Mouse (Mus musculus) midbrain, postnatal 0 days (tissue): ENCODE data around the gene Kctd10. TPM values are rescaled to one million over a fixed set of nuclear protein-coding genes. Genes with fewer than 3 reads are reported as not detected.

Experiments used
- ATAC-seq: fragments of 200-750 bp; cut with Nextera tagmentation; 2 replicates; pipeline ENCODE4 v1.8.0; 2017; ENCODE audit warnings: moderate number of reproducible peaks, mild to moderate bottlenecking, moderate TSS enrichment, moderate library complexity; ENCODE audit not compliant: low FRiP score
- DNase-seq: peaks from one replicate; pipeline ENCODE4 v3.0.0-alpha.2; 2015; ENCODE audit warnings: low spot score
- H3K27ac ChIP-seq: fragments of 300-500 bp; sonication (generic); 2 replicates; pipeline ENCODE4 v1.5.1; 2014; ENCODE audit warnings: low read depth, mild to moderate bottlenecking, low read length, mixed read lengths
- H3K27me3 ChIP-seq: fragments of 300-500 bp; sonication (generic); 2 replicates; pipeline ENCODE4 v1.6.1; 2014; ENCODE audit warnings: low read length, control low read depth, mixed read lengths; ENCODE audit not compliant: insufficient read depth
- H3K36me3 ChIP-seq: fragments of 300-500 bp; sonication (generic); 2 replicates; pipeline ENCODE4 v1.6.1; 2014; ENCODE audit warnings: low read length, control low read depth, mixed read lengths; ENCODE audit not compliant: insufficient read depth
- H3K4me1 ChIP-seq: fragments of 300-500 bp; sonication (generic); 2 replicates; pipeline ENCODE4 v1.6.1; 2014; ENCODE audit warnings: mild to moderate bottlenecking, control low read depth, antibody characterized with exemption, low read length, mixed read lengths; ENCODE audit not compliant: insufficient read depth
- H3K4me2 ChIP-seq: fragments of 300-500 bp; sonication (generic); 2 replicates; pipeline ENCODE4 v1.6.1; 2014; ENCODE audit warnings: low read depth, mild to moderate bottlenecking, low read length, mixed read lengths; ENCODE audit not compliant: poor library complexity, severe bottlenecking
- H3K4me3 ChIP-seq: fragments of 300-500 bp; sonication (generic); 2 replicates; pipeline ENCODE4 v1.5.1; 2014; ENCODE audit warnings: low read depth, mild to moderate bottlenecking, low read length, moderate library complexity
- H3K9ac ChIP-seq: fragments of 300-500 bp; sonication (generic); replicated peaks from 2 replicates; pipeline ENCODE4 v1.6.1; 2014; ENCODE audit warnings: mild to moderate bottlenecking, low read length, moderate library complexity, mixed read lengths; ENCODE audit not compliant: poor library complexity, severe bottlenecking
- H3K9me3 ChIP-seq: fragments of 300-500 bp; sonication (generic); 2 replicates; pipeline ENCODE4 v1.6.1; 2016; ENCODE audit warnings: low read length, control low read depth
- CTCF ChIP-seq: IDR thresholded peaks from 2 replicates; pipeline ENCODE4 v1.5.1; 2016; ENCODE audit warnings: antibody characterized with exemption, mild to moderate bottlenecking
- WGBS: fragments of 180-500 bp; shearing (Covaris S2); extraction: QIAGEN DNeasy Blood & Tissue Kit; methylation state at CpG from one replicate; pipeline ENCODE4 v1.1.7; 2014; 5-methylcytosine and 5-hydroxymethylcytosine counted together
- polyA plus RNA-seq: library from polyadenylated mRNA; unstranded; fragments of >200 nt; fragmentation: Nextera tagmentation; extraction: Ambion mirVana; gene quantifications from 2 replicates; pipeline ENCODE4 v1.2.1, GENCODE M21; 2015
- total RNA-seq: library from RNA; depleted of rRNA; stranded (reverse); fragments of >200 nt; gene quantifications from 2 replicates; pipeline ENCODE4 v1.2.3, GENCODE M21; 2014

Kctd10 gene
- total and polyA plus RNA-seq, 2 experiments from 2014 or later: 54.5 to 65.1 TPM

DNA sequence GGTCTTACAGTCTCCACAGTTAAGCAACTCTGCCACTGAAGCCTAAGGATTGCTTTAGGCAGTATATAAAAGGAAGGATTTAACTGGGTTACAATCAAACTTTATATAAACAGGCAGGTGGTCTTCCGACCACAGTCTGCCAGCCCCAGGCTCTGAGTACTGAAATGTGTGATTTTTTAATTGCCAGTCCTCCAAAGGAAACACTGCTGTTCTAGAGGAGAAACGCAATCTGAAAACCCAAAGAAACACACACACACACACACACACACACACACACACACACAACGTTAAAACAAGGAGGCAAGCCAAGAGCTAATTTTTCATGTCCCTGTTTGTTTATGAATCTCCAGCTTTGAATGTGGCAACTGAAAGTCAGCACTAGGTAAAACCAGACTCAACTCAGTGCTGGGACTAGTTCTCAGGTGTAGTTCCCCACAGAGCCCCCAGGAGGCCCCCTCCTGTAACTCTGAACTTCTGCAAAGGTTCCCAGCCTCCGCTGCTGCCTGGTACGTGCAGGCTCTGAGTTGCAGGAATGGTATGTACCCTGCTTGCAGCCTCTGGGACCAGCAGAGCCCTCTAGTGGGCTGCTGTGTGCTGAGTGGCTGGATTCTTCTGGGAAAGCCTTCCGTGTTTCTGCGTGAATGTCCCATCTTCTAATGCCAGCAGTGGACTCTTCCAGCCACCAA lies 23.9 kb downstream of the Kctd10 start:
- Histone ChIP-seq H3K9ac (no peak overlapping the region), H3K27me3 (no peaks in the 10 kb centered on the region), H3K36me3 (peaks cover 9% of the 10 kb centered on the region), H3K9me3 (no peaks in the 10 kb centered on the region), H3K4me3 (no peak overlapping the region), H3K4me1 (no peaks in the 10 kb centered on the region), H3K27ac (no peak overlapping the region), H3K4me2 (no peak overlapping the region)
- peak; percentile 77 for TF ChIP-seq CTCF
- WGBS: 25% methylated on average over 7 of the region's 7 CpGs
- ATAC-seq (peak; percentile 54; the same call in 1 of the 2 replicates), DNase-seq (peak; percentile 79)

DNA sequence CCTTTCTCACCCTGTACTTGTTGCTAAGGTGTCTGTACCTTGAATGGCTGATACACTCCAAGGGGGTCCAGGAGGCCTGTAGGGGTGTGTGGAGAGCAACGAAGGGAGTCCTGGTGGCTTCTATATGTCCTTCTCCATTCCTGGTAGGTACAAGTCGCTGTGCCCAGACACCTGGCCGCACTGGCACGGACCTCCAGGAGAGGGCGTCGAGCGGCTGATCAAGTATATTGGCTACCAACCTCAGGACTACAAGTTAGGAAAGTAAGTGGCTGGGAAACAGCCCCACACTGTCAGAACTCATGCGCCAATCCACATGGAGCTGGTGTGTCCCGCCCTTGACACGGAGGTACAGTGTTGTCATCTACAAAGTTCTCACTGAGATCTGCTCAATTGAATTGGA lies 28.8 kb downstream of the Kctd10 start:
- Histone ChIP-seq H3K4me2 (no peak overlapping the region), H3K4me3 (no peak overlapping the region), H3K27ac (no peak overlapping the region), H3K27me3 (no peaks in the 10 kb centered on the region), H3K36me3 (no peaks in the 10 kb centered on the region), H3K4me1 (no peaks in the 10 kb centered on the region), H3K9me3 (no peaks in the 10 kb centered on the region), H3K9ac (no peak overlapping the region)
- TF ChIP-seq CTCF: no peak
- DNase-seq (no peak), ATAC-seq (no peak)
- WGBS: 61% methylated on average over 10 of the region's 10 CpGs

DNA sequence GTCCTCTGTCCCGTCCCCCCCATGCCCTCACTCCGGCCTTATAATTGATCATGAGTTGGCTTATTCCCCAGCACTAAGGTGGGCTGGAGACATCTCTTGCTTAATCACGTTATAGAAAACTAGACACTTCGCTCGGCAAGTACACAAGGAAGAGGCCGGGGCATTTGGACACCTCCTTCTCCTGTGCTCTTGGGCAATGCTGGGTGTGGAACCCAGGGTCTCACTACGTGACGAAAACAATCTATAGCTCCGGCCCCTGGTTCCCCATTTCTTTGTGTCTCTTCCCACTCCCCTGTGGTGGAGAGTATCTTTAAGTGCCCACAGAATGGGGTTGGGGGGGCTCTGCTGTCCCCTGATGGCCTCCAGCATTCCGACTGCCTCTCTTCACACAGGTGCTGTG lies 33.3 kb downstream of the Kctd10 start:
- Histone ChIP-seq H3K4me1 (no peaks in the 10 kb centered on the region), H3K27ac (no peak overlapping the region), H3K36me3 (no peaks in the 10 kb centered on the region), H3K9ac (no peak overlapping the region), H3K4me3 (no peak overlapping the region), H3K9me3 (no peaks in the 10 kb centered on the region), H3K4me2 (no peak overlapping the region), H3K27me3 (no peaks in the 10 kb centered on the region)
- DNase-seq (no peak), ATAC-seq (no peak)
- no peak for TF ChIP-seq CTCF
- 80% methylated on average over 10 of the region's 10 CpGs for WGBS

DNA sequence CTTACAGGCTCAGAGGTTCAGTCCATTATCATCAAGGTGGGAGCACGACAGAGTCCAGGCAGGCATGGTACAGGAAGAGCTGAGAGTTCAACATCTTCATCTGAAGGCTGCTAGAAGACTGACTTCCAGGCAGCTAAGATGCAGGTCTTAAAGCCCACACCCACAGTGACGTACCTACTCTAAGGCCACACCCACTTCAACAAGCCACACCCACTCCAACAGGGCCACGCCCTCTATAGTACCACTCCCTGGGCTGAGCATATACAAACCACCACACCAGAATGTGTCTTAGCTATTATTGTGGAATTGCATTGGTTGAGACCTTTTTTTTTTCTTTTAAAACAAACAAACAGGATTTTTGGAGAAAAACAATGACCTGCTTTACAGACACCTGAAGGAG lies 34.8 kb downstream of the Kctd10 start:
- Histone ChIP-seq H3K9me3 (no peaks in the 10 kb centered on the region), H3K4me1 (no peaks in the 10 kb centered on the region), H3K4me2 (no peak overlapping the region), H3K9ac (no peak overlapping the region), H3K27ac (no peak overlapping the region), H3K27me3 (no peaks in the 10 kb centered on the region), H3K36me3 (no peaks in the 10 kb centered on the region), H3K4me3 (no peak overlapping the region)
- TF ChIP-seq CTCF: no peak
- DNase-seq: no peak
- no peak for ATAC-seq
- 65% methylated on average over 3 of the region's 3 CpGs for WGBS

DNA sequence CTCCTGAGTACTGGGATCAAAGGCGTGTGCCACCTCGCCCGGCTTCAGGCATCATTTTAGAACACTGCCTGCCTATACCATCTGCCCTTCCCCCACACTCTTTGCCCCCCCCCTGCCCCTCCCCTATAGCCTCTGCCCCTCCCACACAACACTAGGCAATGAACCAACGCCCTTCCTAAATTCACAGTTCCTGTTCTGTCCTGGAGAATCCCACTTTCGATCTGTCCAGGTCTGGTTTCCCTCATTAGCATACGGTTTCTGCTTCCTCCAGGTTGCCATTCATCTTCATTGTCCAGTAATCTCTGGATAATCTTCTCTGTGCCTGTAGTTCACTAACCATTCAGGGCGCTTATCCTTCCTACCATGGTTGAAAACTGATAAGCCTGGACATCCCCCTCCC lies 36.7 kb downstream of the Kctd10 start:
- Histone ChIP-seq H3K36me3 (no peaks in the 10 kb centered on the region), H3K4me2 (no peak overlapping the region), H3K27ac (no peak overlapping the region), H3K9me3 (no peaks in the 10 kb centered on the region), H3K4me1 (no peaks in the 10 kb centered on the region), H3K27me3 (no peaks in the 10 kb centered on the region), H3K4me3 (no peak overlapping the region), H3K9ac (no peak overlapping the region)
- WGBS: 87% methylated on average over 7 of the region's 7 CpGs
- no peak for ATAC-seq
- no peak for DNase-seq
- TF ChIP-seq CTCF: no peak

DNA sequence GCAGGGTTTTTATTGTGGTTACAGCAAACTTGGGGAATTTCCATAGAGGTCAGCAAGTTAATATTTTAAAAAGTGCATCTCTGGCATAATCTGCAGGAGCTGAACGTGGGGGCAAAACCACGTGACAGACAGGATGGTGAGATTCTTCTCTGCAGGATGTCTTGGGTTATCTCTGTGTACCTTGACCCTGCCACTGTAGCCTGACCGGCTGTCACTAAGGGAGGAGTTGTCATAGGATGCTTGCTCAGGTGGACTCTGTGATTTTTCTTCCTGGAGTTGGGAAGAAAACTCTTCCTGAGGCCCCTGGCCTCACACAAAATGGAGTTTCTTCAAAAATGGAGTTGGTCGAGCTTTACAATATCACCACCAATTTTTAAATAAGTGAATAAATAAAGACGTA lies 37.3 kb downstream of the Kctd10 start:
- DNase-seq (no peak), ATAC-seq (no peak)
- Histone ChIP-seq H3K9ac (no peak overlapping the region), H3K4me1 (no peaks in the 10 kb centered on the region), H3K4me2 (no peak overlapping the region), H3K4me3 (no peak overlapping the region), H3K27ac (no peak overlapping the region), H3K27me3 (no peaks in the 10 kb centered on the region), H3K36me3 (no peaks in the 10 kb centered on the region), H3K9me3 (no peaks in the 10 kb centered on the region)
- 86% methylated on average over 5 of the region's 5 CpGs for WGBS
- no peak for TF ChIP-seq CTCF
